Mouse (Mus musculus): ENCODE measurements around the gene Hyal1.
A peak's percentile ranks its signal among the peaks of the same experiment; 100 is the strongest.

Hyal1 gene

DNA sequence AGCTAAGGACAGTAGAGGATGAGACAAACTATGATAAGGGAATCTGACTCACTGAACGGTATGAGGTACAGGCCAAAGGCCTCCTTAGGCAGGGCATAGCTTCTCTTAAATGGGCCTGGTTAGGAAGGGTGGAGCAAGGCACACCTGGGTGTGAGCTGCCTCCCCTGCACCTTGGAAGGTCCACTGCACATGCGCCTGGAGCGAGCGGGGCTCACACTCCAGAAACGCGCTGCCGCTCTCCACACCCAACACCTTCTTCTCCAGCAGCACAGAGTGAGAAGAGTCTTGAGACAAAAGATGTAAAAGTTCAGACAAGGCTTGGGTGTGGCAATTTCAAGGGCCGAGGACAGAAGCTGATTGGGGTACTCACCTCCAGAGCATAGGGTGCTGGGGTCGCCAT is 22.7 kb downstream of the Hyal1 start:
- no peak for DNase-seq

DNA sequence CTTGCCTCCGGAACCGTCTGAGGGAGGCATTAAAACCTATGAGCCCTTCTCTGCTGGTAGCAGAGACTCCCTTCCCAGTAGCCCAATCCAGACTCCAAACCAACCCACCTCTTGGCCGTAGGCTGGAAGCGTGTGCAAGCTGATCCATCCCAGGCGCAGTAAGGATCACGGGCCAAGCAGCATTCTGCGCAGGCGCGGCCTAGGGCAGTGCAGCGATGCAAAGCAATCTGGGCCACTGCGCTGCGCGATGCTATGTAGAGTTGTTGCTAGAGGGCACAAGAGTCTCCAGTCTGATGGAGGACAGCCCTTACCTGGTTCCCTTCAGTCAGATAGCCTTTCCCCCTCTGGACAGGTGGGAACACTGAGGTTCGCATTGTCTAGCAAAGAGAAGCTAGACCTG is 23.1 kb downstream of the Hyal1 start:
- peak; percentile 37 for DNase-seq

DNA sequence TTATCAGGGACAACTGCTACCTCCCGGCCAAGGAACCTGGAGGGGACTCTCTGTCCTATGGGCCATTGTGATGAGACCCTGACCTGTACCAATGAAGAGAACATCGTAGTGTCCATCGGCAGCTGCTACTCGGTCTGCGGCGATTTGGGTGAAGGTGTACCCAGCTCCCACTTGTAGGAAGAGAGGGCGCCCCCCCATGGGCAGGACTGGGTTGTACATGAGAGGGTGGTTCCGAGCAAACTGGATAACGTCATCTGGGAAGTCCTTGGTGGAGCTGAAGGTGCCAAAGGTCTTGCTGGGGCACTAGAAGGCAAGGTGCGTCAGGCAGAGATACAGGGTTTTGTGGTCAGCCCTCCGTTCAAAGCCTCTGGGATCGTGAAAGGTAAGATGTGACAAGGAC is 24.0 kb downstream of the Hyal1 start:
- DNase-seq = no peak

DNA sequence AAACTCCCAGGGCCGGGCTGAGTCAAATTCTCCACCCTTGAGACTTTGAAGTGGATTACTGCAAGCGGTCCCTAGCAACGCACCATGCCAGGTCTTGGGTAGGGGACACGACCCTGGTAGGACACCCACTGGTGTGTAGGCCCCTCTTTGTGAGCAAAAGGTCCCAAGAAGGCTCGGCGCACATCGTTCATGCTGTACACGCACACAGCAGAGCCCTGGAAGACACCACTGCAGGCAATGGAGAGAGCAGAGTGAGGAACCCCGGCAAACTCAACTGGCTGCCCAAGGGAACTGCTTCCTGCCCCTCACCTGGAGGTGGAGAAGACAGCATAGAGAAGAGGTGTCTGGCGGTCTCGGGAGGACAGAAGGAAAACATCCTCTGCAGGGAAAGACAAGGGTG is 24.5 kb downstream of the Hyal1 start:
- DNase-seq = no peak

DNA sequence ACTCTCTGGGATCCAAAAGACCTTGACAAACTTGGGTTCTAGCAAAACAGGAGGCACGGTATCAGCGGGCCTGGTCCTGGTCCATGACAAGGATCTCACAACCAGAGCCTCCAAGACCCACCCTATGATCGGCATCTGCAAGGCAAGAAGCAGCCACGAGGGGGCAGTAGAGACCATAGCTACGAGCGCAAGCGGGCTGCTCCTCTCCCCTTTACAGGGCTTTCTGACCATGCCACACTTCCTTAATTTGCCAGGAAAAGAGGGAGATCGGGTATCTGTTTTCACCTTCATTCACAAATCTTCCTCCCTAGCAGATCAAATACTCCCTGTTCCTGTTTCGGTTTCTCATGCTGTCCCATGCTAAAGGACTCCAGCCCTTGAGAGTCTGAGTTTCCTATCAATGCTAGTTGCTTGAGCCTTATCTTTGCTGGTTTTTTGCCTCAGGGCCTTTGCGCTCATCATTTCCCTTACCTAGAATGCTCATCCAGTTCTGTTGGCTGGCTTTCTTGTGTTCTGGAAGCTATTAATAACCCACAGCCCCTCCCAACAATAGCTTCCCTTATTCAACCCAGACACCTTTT is 25.4 kb downstream of the Hyal1 start:
- peak; percentile 99 for DNase-seq

DNA sequence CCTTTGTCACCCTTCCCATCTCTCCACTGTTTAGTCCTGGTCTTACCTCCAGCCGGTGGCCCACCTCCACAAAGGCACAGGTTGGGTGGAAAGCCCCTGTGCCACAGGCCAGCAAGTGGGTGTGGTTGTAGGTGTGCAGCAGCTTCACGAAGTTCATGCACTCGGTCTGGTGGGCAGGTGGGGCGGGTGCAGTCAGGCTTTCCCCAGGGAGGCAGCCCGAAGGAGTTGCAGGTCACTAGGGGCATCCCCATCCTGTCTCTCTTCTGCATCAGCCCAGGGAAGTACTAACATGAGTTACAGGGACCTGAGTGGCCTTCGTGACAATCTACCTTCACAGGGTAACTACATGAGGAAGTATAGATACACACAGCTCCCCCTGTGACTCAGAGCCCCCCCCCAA is 26.5 kb downstream of the Hyal1 start:
- DNase-seq = no peak

DNA sequence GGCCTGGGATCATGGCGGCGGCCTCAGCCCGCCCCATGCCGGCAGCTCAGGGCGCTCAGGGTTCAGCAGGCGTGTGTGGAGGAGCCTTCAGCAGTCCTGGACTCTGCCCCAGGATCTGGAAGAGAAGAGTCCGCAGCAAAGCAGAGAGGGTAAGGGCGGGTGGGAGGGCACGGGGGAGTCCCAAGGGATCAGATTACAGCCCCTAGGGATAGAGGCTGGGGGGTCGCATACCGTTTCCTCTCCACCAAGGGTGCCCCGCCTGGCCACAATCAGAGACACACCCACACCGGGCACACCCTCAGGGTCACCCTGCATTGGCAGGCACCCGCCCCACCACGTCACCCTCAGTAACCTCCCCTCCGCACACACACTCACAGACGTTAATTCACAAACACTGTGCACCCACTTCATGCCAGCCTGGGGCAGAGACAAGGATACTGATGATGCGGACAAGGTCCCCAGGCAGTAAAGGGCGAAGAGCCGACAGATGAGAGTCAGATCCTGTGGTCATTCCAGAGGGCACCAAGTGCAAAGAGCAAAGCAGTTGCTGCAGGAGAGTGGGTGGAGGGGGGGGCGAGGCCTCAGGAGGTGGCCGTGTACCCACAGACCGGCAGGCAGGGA is 28.4 kb downstream of the Hyal1 start:
- DNase-seq = no peak

DNA sequence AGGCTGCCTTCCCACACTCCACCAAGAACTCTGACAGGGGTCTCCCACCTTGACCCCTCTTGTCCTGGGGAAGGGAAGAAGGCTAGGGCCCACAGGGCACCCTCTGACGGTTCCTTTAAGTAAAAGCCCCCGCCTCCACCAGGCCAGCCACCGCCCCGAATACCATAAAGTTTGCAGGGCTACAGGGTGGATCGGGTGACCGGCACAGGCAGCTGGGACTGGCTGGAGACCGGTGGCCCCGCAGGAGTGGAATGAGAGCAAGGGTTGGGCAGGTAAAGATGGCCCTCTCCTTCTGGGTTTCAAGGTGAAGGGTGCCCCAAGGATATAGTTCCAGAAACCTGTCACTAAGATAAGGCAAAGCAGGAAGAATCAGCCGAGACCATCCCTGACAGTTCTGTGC is 29.9 kb downstream of the Hyal1 start:
- no peak for DNase-seq

DNA sequence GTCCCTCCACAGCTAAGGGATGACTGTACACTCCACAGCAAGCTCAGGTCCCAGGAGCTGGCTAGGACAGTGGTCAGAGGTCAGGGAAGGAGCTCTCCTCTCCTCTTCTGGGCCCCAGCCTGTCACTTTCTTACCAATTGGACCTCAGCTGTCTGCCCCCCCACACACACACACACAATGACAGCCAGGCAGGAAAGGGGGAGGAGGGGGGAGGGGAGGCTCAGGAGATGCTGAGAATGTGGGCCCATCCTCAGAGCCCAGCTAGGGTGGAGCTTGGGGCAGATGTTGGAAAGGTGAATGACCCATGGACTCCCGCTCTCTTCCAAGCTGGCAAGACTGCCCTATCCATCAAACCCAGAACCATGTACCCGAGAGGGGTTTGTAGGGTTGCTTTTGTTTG is 30.3 kb downstream of the Hyal1 start:
- DNase-seq = no peak

DNA sequence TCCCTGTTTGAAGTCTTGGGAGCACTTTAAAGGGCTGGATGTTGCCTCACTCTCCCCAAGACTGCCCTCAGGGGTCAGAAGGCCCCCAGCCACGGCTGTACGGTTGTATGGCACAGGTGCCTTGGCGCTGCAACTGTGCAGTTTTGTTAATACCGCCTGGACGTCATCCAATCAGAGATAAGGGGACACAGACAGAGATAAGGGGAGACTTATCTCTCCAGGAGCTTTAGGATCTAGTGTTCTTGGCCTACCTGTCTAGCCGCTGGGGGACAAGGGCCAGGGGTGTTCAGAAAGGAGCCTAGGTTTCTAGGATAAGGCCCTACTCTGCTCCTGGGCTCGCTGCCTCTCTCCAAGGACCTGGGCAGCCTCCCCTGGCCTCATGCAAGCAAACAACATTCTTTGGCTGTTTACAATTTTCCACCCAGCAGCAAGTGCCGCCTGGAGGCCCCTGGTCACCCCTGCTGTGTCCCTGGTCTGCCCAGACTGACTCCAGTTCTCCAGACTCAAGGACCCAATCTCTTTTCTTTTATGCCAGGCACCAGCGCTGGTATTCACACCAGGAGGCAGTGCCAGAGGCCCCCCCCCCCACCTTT is 31.0 kb downstream of the Hyal1 start:
- DNase-seq = no peak

DNA sequence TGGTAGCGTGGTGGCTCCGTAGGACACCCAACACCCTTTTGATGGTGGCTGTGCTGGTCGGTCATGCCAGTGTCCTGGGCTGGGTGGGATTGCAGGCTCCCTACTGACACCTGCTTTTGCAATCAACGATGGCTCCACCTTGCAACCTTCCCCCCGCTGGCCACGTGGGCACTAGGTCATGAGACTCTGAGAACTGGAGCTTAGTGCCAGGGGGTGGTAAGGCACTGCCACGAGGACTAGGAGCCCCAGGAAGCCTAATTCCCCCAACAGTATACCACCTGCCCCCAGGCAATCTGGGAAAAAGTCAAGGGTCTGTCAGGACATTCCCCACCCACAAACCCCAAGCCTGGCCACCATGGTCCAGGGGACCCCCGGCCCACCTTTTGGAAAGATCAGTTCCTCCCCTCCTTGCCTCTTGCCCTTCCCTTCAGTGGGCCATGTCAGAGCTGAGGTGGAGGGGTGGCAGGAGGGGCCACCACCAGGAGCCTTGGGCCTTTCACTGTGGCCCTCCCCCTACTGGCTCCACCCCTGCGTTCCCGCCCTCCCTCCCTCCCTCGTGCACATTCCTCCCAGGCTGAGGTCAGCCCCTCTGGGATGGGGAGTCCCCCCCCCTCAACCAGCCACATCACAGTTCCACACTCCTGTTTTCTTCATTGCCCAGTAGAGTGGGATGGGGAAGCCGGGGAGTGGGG is 32.2 kb downstream of the Hyal1 start, which contains the start of gene Sema3b:
Sema3b (minus strand) TSS at position 489 of the 692 bp plus-strand sequence.
- no peak for DNase-seq

DNA sequence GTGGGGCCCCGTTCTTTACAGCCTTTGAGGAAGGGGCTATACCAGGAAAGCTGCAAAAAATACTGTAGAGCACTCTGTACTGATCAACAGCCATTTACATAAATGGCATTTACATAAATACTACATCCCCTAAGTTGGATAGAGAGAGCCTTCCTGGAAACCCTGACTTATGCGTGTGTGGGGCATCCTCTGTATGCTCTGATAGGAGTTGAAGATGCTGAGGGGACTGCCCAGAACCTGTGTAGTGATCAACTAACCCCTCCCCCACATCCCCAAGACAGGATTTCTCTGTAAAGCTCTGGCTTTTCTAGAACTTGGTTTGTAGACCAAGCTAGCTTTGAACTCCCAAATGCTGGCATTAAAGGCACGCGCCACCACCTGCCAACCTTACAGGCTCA is 32.7 kb downstream of the Hyal1 start:
- no peak for DNase-seq

DNA sequence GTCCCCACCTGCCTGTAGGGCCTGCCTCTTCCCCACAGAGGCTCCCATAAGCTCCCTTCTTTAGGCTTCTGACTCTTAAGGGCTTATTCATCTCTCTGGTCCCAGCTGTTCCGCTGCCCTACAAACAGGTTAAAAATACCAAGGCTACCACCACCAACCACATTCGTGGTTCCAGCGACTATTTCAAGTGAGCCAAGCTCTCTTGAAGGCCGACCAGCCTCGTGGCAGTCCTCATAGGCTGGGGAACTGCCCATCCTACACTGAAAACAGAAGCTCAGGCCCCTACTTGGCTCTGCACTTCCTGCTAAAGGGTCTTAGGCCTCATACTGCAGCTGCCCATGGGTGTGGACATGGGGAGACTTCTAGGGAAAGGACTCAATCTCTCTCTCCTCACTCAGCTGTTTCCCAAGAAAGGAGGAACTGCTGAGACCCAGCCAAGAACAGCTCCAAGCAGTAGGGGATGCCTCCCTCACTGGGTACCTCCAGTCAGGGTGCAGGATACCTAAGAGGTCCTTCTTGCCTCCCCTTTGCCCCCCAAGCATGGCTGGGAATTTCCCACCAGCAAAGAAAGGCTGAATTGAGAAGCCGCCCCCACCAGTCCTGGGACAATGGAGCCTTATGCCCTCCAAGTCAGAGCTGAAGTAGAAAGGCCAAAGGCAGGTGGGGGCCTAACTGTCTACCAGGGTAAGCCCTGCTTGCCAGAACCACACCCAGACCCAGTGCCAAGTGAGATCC is 34.9 kb downstream of the Hyal1 start:
- DNase-seq = no peak

DNA sequence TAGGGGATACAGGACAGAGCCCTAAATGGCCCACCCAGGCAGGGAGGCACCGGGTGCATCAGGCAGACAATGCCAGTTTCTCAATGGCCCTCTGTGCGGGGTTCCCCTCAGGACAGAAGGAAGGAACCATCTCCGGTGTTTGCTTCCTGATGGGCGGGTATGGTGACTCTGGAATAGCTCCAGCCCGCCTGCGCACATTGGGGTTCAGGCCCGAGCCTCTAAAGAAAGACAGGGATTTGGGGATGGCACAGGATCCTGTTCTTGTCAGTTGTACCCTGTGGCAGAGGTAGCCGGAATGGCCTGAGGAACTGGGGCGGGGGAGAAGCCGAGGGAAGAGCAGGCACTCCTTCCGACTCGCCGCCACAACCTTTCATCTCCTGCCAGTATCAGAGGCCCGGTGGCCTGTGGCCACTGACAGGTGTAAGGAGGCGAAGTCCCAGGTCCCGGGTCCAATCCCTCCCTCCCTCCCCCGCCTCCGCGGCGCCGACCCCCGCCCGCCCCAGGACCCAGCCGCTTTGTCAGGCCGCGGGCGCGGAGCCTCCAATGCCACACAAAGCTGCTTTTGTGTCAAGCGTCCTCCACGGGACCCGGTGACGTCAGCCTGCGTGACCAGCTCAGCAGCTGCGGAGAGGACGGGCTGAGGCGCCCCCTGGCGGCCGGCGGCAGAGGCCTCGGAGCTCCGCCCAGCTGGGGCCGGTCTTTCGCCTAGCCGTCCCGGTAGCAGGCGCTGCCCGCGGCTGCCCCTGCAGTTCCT is 35.6 kb downstream of the Hyal1 start:
- peak; percentile 99 for DNase-seq

DNA sequence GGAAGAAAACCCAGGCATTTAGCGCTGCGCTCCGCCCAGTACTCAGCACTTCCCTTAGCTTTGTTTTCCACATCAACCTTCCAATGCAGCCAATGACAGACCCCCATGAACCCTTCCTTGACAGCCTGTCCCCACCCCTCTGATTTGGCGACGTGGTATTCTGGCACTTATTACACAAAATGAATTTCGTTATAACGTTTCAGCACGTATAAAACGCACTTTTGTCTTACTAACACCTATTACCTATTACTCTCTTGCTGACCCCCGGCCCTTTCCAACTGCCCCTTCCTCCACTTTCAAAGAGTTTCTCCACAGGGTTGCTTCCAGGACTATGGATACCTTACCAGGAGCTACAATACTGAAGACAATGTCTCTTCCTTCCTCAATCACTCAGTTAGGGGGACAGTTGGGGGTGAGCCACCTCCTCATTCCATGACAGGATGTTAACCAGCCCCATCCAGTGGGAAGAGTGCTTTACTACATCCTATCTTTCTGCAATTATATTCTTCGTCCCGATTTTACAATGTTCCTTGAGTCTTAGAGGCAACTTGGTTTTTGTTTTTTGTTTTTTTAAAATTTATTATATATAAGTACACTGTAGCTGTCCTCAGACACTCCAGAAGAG is 36.3 kb downstream of the Hyal1 start:
- no peak for DNase-seq

DNA sequence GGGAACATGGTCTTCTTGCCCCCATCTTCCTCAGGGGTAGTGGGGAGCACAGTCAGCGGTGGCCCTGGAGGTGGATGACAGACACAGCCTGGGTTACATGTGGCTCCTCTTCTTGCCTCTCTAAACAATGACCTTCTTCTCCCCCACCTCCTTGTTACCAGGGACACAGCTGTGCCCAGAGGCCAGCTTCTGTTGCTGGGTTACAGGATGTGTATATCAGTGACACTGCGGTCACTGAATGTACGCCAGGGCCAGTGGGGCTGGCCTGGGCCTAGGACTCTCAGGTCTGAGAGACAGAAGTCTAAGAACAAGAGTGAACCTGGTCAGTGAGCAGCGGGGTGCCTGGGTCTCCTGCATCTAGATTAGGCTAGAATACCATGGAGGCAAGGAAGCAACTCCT is 38.3 kb downstream of the Hyal1 start:
- no peak for DNase-seq

DNA sequence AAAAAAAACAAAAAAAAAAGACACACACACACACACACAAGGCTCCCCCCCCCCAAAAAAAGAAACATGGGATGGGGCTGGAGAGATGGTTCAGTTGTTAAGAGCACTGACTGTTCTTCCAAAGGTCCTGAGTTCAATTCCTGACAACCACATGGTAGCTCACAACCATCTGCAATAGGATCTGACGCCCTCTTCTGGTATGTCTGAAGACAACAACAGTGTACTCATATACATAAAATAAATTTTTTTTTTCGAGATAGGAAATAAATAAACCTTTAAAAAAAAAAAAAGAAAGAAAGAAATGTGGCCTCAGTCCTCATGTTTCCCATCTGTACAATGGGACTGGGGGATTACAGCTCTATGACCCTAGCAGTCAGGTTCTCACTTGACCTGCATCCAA is 40.7 kb downstream of the Hyal1 start:
- DNase-seq = no peak

DNA sequence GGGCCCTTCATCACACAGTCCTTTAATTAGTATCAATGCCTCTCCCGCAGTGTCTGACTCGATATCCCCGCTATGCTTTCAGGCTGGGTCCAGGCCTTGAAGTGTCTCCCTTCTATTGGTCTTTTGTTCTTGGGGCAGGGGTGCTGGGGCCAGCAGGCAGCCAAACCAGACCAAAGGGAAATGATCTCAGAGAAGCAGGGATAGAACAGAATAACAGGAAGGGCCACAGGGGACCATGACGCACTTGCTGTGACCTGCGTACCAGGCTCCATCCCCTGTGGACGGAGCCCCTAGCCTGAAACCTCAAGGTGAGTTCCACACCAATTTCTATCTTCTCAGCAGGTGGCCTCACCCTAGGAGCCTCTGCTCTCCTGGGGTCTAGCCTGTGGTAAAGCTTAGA is 41.4 kb downstream of the Hyal1 start:
- DNase-seq = no peak

DNA sequence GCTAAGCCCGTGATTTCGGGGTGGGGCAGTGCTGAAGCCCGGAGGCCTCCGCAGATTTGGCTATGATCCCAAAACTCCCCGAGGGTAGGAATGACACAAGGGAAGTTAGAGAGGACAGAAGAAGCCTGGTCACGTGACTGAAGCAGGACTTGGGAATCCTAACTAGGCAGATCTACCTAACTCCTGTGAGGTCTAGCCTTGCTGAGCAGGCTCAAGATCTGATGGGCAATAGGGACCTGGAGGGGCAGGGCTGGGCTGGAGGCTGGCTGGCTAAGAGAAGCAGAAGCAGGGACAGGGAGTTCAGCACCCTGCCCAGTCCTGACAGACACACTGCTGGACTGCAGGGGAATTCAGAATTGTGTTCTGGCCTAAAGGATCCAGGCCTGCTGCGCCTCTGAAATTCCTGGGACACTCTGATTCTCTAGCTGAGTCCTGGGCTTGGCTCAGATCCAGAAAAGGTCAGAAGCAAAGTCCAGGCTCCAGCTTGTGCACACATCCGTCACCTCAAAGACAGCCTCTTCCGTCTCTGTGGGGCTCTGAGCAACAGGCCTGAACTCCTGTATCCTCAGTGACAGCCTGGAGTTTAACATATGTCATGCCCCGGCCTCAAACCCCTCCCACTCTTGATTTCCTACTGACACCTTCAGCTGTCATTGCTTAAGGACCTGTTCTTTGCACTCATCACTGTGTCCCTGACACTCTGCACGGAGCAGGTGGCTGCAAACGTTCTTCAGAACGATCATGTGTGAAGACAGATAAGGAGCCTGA is 42.2 kb downstream of the Hyal1 start:
- no peak for DNase-seq

DNA sequence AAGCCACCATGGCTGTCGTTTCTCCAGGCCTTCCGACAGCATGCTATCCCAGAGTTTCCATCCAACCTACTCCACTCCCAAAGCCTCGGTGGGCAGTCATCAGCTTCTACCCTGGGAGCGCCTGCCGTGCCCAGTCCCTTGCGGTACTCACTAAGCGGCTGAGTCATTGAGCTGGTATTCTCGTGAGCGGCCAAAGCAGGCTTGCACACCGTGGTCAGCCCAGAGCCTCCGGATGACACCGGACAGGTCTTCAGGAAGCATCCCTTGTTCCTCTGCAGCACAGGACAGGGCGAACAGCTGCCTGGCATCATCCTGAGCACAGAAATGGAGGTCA is 42.8 kb downstream of the Hyal1 start:
- DNase-seq = no peak

DNA sequence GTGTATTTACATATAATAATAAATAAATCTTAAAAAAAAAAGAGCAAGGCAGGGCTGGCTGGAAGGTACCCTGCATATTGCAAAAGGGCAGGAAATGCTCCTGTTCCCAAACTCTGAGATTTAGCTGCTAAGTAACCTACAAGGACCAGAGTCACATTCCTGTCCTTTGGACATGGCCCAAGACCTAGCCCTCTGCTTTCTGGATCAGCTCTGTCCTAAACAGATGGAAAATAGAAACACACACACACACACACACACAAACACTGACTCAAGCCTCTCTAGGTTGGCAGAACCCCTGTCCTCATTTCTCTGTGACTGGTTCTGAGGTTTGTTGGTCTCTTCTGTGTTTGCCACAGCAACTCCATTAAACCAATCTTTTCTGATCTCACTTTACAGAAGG is 44.2 kb downstream of the Hyal1 start:
- DNase-seq = no peak

DNA sequence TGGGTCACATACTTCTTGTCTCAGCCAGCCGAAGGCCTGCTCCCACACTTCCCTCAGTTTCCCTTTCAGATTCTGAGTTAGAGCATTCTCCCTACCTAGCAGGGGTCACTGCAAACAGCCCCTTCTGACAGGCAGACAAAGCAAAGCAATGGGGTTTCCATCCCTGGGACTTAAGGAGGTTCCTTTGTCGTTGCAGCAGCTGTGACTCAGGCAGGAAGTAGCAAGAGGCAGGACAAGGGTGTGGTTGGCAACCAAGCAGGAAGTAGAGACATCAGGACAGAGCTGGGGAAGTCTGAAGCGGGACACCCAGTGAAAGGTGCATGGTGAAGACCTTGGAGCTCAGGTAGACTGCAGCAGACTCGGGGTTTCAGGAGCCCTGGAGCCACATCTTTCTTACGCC is 47.8 kb downstream of the Hyal1 start:
- DNase-seq = no peak
